Mouse (Mus musculus) right cerebral cortex, postnatal 4 days (tissue): ENCODE measurements at regions not wholly inside any gene's neighbourhood (a gene's known extent, or its start where the extent isn't known, plus 50 kb on each side); places are given as distances from the start of the nearest gene placed in this dataset.

ENCODE experiments used
- DNase-seq: peaks from one replicate; pipeline ENCODE4 v3.0.0-alpha.2; 2022

DNA sequence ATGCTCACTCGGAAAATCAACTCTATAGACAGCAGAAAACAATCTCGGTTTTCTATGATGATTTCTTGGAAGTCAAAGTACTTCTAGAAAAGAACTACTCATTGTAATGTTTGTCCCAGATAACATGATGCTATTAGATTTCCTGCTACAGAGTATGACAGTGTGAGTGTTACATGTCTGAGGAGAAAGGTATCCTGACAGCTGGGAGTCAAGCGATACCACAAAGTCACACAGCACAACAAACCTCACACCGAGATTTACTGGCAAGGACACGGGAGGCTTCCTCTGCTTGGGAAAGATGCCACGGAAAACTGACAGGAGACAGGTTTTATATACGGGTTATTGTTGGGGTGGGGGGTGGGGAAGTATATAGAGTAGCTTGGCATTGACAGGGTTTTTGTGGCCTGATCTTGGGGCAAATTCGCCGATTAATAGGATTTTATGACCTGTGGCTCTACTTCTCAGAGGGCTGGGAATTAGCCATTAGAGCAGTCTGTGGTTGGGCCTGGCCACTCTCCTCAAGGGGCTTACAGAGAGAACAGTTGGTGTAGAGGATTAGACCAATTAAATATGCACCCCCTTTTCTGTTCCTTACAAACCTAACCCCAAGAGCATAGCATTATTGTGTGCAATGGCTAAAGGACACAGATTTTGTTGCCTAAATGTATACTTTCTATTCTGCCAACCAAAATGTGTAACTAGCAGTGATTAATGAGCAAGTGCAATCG, 209.2 kb upstream of the Sfrp2 start:
- DNase-seq = no peak

DNA sequence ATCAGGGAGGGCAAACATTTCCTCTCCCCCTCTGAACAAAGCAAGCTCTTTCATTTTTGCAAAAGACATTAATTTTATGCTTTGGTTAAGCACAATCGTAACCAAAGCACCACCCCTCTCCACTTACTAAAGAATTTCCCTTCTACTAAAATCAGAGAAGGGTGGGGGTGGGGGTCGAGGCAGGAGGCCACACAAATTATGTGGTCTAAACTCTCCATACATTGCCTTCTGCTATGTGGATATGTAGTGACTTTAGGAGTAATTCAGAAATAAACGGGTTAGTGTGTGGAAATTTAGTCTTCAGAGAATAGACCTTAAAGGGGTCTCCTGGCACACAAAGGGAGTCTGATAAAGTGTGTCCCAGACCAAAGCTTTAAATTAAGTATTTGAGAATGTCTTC, 204.1 kb upstream of the Sfrp2 start:
- no peak for DNase-seq

GRCm38 (mm10) chr3:83575526-83575925, 190.6 kb upstream of the Sfrp2 start:
- DNase-seq = no peak

DNA sequence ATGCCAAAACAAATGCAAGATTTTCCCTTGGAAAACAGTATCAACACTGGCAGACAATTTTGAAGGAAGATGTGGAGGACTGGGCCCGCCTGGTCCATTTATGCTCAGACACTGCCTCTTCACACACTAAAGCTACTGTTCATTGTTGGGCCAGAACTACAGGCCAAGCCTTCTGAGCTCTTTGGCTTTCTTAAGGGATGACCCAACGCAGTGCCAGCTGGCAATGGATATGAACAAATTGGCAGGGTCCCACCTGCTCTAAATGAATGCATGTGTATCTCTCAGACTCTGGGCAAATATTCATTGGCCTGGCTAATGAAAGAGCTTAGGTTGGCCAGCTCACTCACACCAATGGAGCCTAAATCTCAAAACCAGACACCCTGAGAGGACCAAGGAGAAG, 190.0 kb upstream of the Sfrp2 start:
- no peak for DNase-seq

- no peak for DNase-seq
Observed at GRCm38 (mm10) chr3:83580766-83581165, 185.4 kb upstream of the Sfrp2 start.

- DNase-seq = no peak
Observed at GRCm38 (mm10) chr3:83582256-83582655, 183.9 kb upstream of the Sfrp2 start.

GRCm38 (mm10) chr3:83583071-83583672, 182.9 kb upstream of the Sfrp2 start:
- DNase-seq = no peak

DNA sequence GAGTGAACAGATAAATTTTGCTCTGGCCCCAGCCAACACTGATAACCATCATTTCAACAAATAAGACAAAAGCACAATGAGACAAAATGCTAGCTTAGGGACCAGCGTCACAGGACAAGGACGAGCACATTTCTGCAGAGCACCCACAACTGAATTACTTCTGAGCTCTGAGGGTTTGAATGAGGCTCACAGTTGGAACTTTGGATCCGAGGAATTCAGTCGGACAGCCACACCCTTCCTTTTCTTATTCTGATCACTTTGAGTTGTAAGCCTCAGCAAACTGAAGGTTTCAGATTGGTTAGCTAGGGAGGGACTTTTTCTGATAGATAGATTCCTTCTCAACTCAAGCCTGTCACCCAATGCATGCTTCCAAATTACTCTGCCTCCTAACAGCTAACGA, 180.0 kb upstream of the Sfrp2 start:
- no peak for DNase-seq

DNA sequence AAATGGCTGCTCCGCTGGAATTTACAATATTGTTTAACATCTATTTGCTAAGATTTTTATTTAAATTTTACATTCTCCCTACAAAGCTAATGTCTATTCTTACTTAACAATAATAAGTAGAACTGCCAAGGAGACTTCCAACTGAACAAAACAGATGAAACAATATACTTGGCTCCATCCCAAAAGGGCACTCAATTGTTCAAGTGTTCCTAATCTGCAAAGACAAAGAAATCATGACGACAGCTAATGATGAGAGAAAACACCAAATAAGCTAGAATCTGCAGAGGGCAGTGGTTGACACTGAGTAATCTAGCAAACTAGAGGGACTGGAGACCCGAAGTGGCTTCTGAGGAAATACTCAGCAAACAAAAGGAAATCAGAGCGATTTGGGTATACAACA, 179.6 kb upstream of the Sfrp2 start:
- no peak for DNase-seq

GRCm38 (mm10) chr3:83589127-83589526, 177.0 kb upstream of the Sfrp2 start:
- no peak for DNase-seq

DNA sequence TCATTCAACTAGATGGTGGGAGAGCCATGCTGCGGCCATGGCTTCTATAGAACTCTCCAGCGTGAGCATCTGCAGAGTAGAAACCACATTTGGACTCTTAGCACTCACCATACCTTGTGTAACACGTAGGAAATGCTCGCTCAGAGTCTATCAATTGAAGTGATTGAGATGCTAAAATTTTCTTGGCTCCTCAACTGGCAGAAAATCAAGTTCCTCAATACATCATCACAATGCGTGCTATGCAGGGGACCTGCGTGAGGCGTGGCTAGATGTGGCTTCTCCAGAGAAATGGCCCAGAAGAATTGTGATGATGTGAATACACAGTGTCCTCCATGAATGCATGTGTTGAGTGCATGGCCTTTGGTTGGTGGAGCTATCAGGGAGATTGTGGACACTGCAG, 174.9 kb upstream of the Sfrp2 start:
- DNase-seq = no peak

GRCm38 (mm10) chr3:83593321-83593720, 172.8 kb upstream of the Sfrp2 start:
- no peak for DNase-seq

- DNase-seq = no peak
Observed at GRCm38 (mm10) chr3:83601506-83601905, 164.6 kb upstream of the Sfrp2 start.

DNA sequence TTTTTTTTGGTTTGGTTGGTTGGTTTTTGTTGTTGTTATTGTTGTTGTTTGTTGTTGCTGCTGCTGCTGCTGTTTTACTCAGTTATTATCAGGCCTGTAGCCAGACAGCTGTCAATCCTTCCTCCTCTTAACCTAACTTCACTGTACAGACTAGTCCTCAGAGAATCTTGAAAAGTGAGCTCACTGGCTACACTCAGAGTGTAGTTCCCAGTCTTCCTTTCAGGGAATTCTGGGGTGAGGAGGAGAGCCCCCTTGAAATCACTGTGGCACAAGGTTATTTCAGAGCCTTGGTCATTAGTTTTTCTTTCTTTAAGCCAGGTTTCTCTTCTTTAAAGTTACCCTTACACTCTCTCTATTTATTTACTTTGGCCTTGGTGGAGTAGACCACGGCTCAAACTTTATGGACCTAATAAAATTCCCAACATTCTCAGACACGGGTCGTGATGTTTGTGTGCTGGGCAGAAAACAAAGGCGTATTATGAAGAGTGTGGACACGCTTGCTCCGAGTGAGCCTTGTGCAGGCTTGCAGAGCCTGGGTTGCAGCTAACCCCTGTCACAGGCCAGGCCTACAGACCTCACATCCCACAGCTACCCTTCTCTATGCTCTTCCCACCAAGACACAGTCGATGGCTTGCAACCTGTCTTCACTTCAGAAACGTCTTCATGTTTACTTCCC, 156.9 kb upstream of the Sfrp2 start:
- DNase-seq = no peak

- no peak for DNase-seq
Observed at GRCm38 (mm10) chr3:83620435-83620834, 145.7 kb upstream of the Sfrp2 start.

GRCm38 (mm10) chr3:83633032-83633431, 133.1 kb upstream of the Sfrp2 start:
- DNase-seq = no peak

GRCm38 (mm10) chr3:83640433-83640832, 125.7 kb upstream of the Sfrp2 start:
- DNase-seq = no peak

- no peak for DNase-seq
Observed at GRCm38 (mm10) chr3:83663716-83664115, 102.4 kb upstream of the Sfrp2 start.

DNA sequence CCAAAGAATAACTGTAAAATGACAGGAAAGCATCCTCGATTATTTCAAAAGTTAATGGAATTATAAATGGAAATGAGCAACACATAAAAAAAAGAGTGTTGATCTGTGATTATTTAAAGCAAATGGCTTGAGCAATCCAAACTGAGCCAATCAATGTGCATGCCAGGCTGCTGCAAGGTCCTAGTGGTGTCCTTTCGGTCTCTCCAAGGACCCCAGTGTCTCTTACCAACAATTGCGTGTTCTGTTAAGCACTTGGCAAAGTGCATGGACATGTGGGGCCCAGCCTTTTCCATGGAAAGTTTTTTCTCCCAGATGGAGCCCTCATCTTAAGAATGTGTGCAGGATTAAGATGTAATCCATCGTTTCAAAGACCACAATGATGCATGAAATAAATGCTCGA, 90.0 kb upstream of the Sfrp2 start:
- no peak for DNase-seq

GRCm38 (mm10) chr3:83686611-83687010, 79.5 kb upstream of the Sfrp2 start:
- DNase-seq = no peak

- DNase-seq = no peak
Observed at GRCm38 (mm10) chr3:83687503-83687902, 78.6 kb upstream of the Sfrp2 start.

DNA sequence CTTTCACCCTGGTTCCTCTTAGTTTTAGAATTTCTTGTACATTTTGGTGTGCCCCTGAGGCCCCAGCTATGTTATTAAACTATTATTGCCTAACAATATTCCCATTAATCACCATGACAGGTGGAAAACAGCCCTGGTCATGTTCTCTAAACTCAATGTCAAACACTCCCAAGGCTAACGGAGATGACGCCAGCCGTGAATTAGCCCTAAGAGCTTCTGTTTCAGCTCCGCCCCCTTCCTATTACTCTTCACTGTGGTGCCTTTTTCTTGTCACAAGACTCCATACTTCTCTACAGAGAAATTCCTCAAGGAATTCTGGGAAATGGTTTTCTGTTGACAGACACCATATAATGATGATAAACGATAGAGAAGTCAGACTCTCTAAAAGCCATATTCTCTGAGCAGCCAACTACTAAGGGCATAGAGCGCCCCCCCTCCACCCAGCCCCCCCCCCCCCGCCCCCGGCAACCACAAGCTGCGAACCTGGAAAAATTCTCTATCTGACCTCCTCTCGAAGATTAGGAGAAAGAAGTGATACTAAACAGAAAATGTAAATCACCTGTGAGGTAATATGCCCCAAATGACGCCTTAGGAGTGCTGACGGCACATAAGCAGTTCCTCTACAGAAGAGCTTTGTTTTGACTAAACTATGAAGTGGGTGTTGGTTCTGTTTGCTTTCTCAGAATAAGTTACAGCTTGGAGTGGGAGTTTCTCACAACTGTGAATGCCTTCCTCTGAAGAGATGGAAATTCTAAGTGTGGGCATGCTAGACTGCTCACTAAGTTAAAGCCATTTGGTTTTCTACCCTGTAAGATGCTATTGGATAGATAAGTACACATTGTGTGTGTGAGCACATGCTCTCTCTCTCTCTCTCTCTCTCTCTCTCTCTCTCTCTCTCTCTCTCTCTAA, 76.8 kb upstream of the Sfrp2 start:
- DNase-seq = no peak

DNA sequence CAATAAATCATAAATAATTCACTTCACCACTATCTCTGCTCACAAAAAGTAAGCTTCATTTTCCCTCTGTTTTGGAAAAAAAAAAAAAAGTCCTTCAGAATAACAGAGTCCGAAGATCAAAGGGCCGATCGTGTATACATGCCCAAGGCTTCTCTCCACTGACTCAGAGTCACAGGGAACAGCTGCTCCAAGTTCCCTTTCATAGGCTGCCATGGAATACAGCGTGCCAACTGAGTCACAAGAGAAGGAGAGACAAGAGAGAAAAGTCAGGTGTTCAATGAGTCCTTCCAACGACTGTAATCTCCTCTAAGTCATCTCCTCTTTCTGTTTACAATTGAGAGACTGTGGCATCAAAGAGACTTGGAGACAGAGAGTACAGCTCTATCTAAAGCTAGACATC, 71.6 kb upstream of the Sfrp2 start:
- no peak for DNase-seq
